Mouse (Mus musculus): ENCODE data around the gene Gm11992. TPM values are rescaled to one million over a fixed set of nuclear protein-coding genes. Genes with fewer than 3 reads are reported as not detected.

The Gm11992 gene
- polyA plus RNA-seq, 1 experiment, result 22.0 TPM

- Histone ChIP-seq H3K36me3 (ENCODE audit: control insufficient read depth, insufficient read depth, low read length) (no peaks in the 10 kb centered on the region), H3K27ac (ENCODE audit: insufficient read depth, low read depth, low read length) (no peak overlapping the region), H3K27me3 (replicated peaks; ENCODE audit: control insufficient read depth, insufficient read depth, low read length) (no peaks in the 10 kb centered on the region), H3K4me3 (ENCODE audit: insufficient read depth, low read depth, low read length) (no peak overlapping the region), H3K4me1 (ENCODE audit: control insufficient read depth, insufficient read depth, low read length) (no peaks in the 10 kb centered on the region)
- TF ChIP-seq POLR2A (IDR thresholded peaks at IDR 0.05; ENCODE audit: low read depth, low read length), result no peak
- TF ChIP-seq CTCF (conservative IDR thresholded peaks at IDR 0.05; ENCODE audit: insufficient read depth, insufficient read length, low read depth, low read length), result no peak
- DNase-seq, result no peak
- 81% methylated on average over 6 of the region's 6 CpGs for WGBS
Observed at GRCm38 (mm10) chr11:9018491-9019267, 29.7 kb upstream of the Gm11992 start.

- Histone ChIP-seq H3K27ac (ENCODE audit: insufficient read depth, low read depth, low read length) (no peak overlapping the region), H3K4me3 (ENCODE audit: insufficient read depth, low read depth, low read length) (no peak overlapping the region), H3K4me1 (ENCODE audit: control insufficient read depth, insufficient read depth, low read length) (no peaks in the 10 kb centered on the region), H3K36me3 (ENCODE audit: control insufficient read depth, insufficient read depth, low read length) (no peaks in the 10 kb centered on the region), H3K27me3 (replicated peaks; ENCODE audit: control insufficient read depth, insufficient read depth, low read length) (no peaks in the 10 kb centered on the region)
- TF ChIP-seq CTCF (conservative IDR thresholded peaks at IDR 0.05; ENCODE audit: insufficient read depth, insufficient read length, low read depth, low read length), result no peak
- 84% methylated on average over 5 of the region's 5 CpGs for WGBS
- DNase-seq, result no peak
Observed at GRCm38 (mm10) chr11:9020207-9020606, 28.2 kb upstream of the Gm11992 start.

- Histone ChIP-seq H3K4me1 (ENCODE audit: control insufficient read depth, insufficient read depth, low read length) (no peaks in the 10 kb centered on the region), H3K4me3 (ENCODE audit: insufficient read depth, low read depth, low read length) (no peak overlapping the region), H3K27me3 (replicated peaks; ENCODE audit: control insufficient read depth, insufficient read depth, low read length) (no peaks in the 10 kb centered on the region), H3K27ac (ENCODE audit: insufficient read depth, low read depth, low read length) (no peak overlapping the region), H3K36me3 (ENCODE audit: control insufficient read depth, insufficient read depth, low read length) (no peaks in the 10 kb centered on the region)
- WGBS, result 77% methylated on average over 7 of the region's 7 CpGs
- no peak for TF ChIP-seq POLR2A (IDR thresholded peaks at IDR 0.05; ENCODE audit: low read depth, low read length)
- no peak for TF ChIP-seq CTCF (conservative IDR thresholded peaks at IDR 0.05; ENCODE audit: insufficient read depth, insufficient read length, low read depth, low read length)
- DNase-seq, result no peak
Observed at GRCm38 (mm10) chr11:9024782-9025181, 23.6 kb upstream of the Gm11992 start.

GRCm38 (mm10) chr11:9025211-9025610 is 23.2 kb upstream of the Gm11992 start:
- no peaks in the 10 kb centered on the region for H3K4me1 ChIP-seq (ENCODE audit: control insufficient read depth, insufficient read depth, low read length)
- no peak overlapping the region for H3K27ac ChIP-seq (ENCODE audit: insufficient read depth, low read depth, low read length)
- 65% methylated on average over 3 of the region's 3 CpGs for whole genome bisulfite sequencing
- no peak for TF ChIP-seq CTCF (conservative IDR thresholded peaks at IDR 0.05; ENCODE audit: insufficient read depth, insufficient read length, low read depth, low read length)
- TF ChIP-seq POLR2A (IDR thresholded peaks at IDR 0.05; ENCODE audit: low read depth, low read length), result no peak
- no peak for DNase-seq
- H3K4me3 ChIP-seq (ENCODE audit: insufficient read depth, low read depth, low read length), result no peak overlapping the region
- no peaks in the 10 kb centered on the region for H3K36me3 ChIP-seq (ENCODE audit: control insufficient read depth, insufficient read depth, low read length)
- H3K27me3 ChIP-seq (replicated peaks; ENCODE audit: control insufficient read depth, insufficient read depth, low read length), result no peaks in the 10 kb centered on the region

- no peaks in the 10 kb centered on the region for H3K36me3 ChIP-seq (ENCODE audit: control insufficient read depth, insufficient read depth, low read length)
- WGBS, result 84% methylated on average over 2 of the region's 2 CpGs
- TF ChIP-seq POLR2A (IDR thresholded peaks at IDR 0.05; ENCODE audit: low read depth, low read length), result no peak
- TF ChIP-seq CTCF (conservative IDR thresholded peaks at IDR 0.05; ENCODE audit: insufficient read depth, insufficient read length, low read depth, low read length), result no peak
Observed at GRCm38 (mm10) chr11:9031530-9031929, 16.9 kb upstream of the Gm11992 start.

GRCm38 (mm10) chr11:9046546-9046945 is 1.8 kb upstream of the Gm11992 start:
- H3K4me1 ChIP-seq (ENCODE audit: control insufficient read depth, insufficient read depth, low read length), result peaks cover 5% of the 10 kb centered on the region
- TF ChIP-seq POLR2A (IDR thresholded peaks at IDR 0.05; ENCODE audit: low read depth, low read length) (no peak), CTCF (conservative IDR thresholded peaks at IDR 0.05; ENCODE audit: insufficient read depth, insufficient read length, low read depth, low read length) (no peak)
- H3K27me3 ChIP-seq (replicated peaks; ENCODE audit: control insufficient read depth, insufficient read depth, low read length), result no peaks in the 10 kb centered on the region
- DNase-seq, result peak; percentile 63
- 68% methylated on average over 2 of the region's 2 CpGs for WGBS
- no peak overlapping the region for H3K27ac ChIP-seq (ENCODE audit: insufficient read depth, low read depth, low read length)
- no peak overlapping the region for H3K4me3 ChIP-seq (ENCODE audit: insufficient read depth, low read depth, low read length)
- no peaks in the 10 kb centered on the region for H3K36me3 ChIP-seq (ENCODE audit: control insufficient read depth, insufficient read depth, low read length)

More at GRCm38 (mm10) chr11:9031530-9031929, 16.9 kb upstream of the Gm11992 start:
- H3K27me3 ChIP-seq (replicated peaks; ENCODE audit: control insufficient read depth, insufficient read depth, low read length), result no peaks in the 10 kb centered on the region
- DNase-seq, result no peak
- no peaks in the 10 kb centered on the region for H3K4me1 ChIP-seq (ENCODE audit: control insufficient read depth, insufficient read depth, low read length)
- no peak overlapping the region for H3K27ac ChIP-seq (ENCODE audit: insufficient read depth, low read depth, low read length)
- H3K4me3 ChIP-seq (ENCODE audit: insufficient read depth, low read depth, low read length), result no peak overlapping the region

- 46% methylated on average over 5 of the region's 5 CpGs for WGBS
- Histone ChIP-seq H3K36me3 (ENCODE audit: control insufficient read depth, insufficient read depth, low read length) (no peaks in the 10 kb centered on the region), H3K27ac (ENCODE audit: insufficient read depth, low read depth, low read length) (no peak overlapping the region), H3K4me1 (ENCODE audit: control insufficient read depth, insufficient read depth, low read length) (peaks cover 5% of the 10 kb centered on the region), H3K27me3 (replicated peaks; ENCODE audit: control insufficient read depth, insufficient read depth, low read length) (no peaks in the 10 kb centered on the region), H3K4me3 (ENCODE audit: insufficient read depth, low read depth, low read length) (no peak overlapping the region)
- TF ChIP-seq CTCF (conservative IDR thresholded peaks at IDR 0.05; ENCODE audit: insufficient read depth, insufficient read length, low read depth, low read length), result no peak
- TF ChIP-seq POLR2A (IDR thresholded peaks at IDR 0.05; ENCODE audit: low read depth, low read length), result no peak
- DNase-seq, result peak; percentile 85
Observed at GRCm38 (mm10) chr11:9047044-9047443, 1.4 kb upstream of the Gm11992 start.

All from kidney, adult 2 months (tissue).